ENCODE assay signal across 12 mouse cellular contexts in genomic region chr2:137869676-137870075, GRCm38 (mm10).
"Had no signal": no experiment of that assay in that cellular context is flagged by ENCODE, and none has a peak within 500 bp of the region (broad histone marks: within the 10 kb centered on the region; RNA-seq: fewer than 3 reads in every experiment).

No protein-coding gene starts in this region.

- H3K36me3 ChIP-seq: kidney, embryonic 15.5 days; limb, embryonic 10.5 days; liver, embryonic 13.5 days; midbrain, embryonic 13.5 days had no signal

- H3K4me1 ChIP-seq: kidney, embryonic 15.5 days; limb, embryonic 10.5 days; liver, embryonic 13.5 days; midbrain, embryonic 13.5 days had no signal

- H3K9ac ChIP-seq: hindbrain, embryonic 14.5 days; kidney, embryonic 15.5 days; liver, embryonic 13.5 days; liver, postnatal 0 days; midbrain, embryonic 13.5 days had no signal

- H3K4me2 ChIP-seq: hindbrain, embryonic 14.5 days; kidney, embryonic 15.5 days; liver, embryonic 13.5 days; midbrain, embryonic 13.5 days had no signal

- H3K27ac ChIP-seq: hindbrain, embryonic 14.5 days; kidney, embryonic 15.5 days; limb, embryonic 10.5 days; liver, embryonic 13.5 days; midbrain, embryonic 13.5 days had no signal

- H3K9me3 ChIP-seq: kidney, embryonic 15.5 days; limb, embryonic 10.5 days; liver, embryonic 13.5 days; midbrain, embryonic 13.5 days had no signal

- ATAC-seq: intestine, embryonic 16.5 days; liver, postnatal 0 days; midbrain, embryonic 13.5 days had no signal

- H3K27me3 ChIP-seq: kidney, embryonic 15.5 days; liver, embryonic 13.5 days; midbrain, embryonic 13.5 days had no signal

- DNase-seq: kidney, adult 2 months; kidney, postnatal 14 days; liver, embryonic 13.5 days; liver, postnatal 0 days; right cerebral cortex, postnatal 14 days; thymus, adult 18-20 months; thymus, postnatal 25 days had no signal

- H3K4me3 ChIP-seq: kidney, embryonic 15.5 days; limb, embryonic 10.5 days; liver, embryonic 13.5 days; midbrain, embryonic 13.5 days had no signal
